Mouse (Mus musculus): ENCODE measurements around the gene Gdpd5. TPM values are rescaled to one million over a fixed set of nuclear protein-coding genes. Genes with fewer than 3 reads are reported as not detected.
A peak's percentile ranks its signal among the peaks of the same experiment; 100 is the strongest.

Gene Gdpd5
- total and polyA plus RNA-seq, 2 experiments from 2014 or later = 28.9 to 35.9 TPM

GRCm38 (mm10) chr7:99465811-99466210 is 84.6 kb downstream of the Gdpd5 start, which contains the start of gene Klhl35:
Gene Klhl35, plus strand, starts transcription at chr7:99466004.
- Histone ChIP-seq H3K4me3 (ENCODE audit: low read depth, low read length) (no peak within 1 kb of the TSS), H3K27ac (ENCODE audit: low read depth) (no peak within 1 kb of the TSS), H3K4me2 (ENCODE audit: low read depth, low read length) (peak within 1 kb of the TSS; percentile 2; the same call in 1 of the 2 replicates), H3K4me1 (ENCODE audit: control insufficient read depth, insufficient read depth) (peaks cover 11% of the 10 kb centered on the region), H3K27me3 (ENCODE audit: control insufficient read depth, insufficient read depth, low read length) (no peaks in the 10 kb centered on the region), H3K9me3 (replicated peaks; ENCODE audit: control insufficient read depth, low read length) (no peaks in the 10 kb centered on the region), H3K36me3 (replicated peaks; ENCODE audit: control insufficient read depth, insufficient read depth, low read length) (peaks cover 10% of the 10 kb centered on the region), H3K9ac (replicated peaks; ENCODE audit: low read depth, low read length) (no peak within 1 kb of the TSS)
- TF ChIP-seq CTCF (IDR thresholded peaks at IDR 0.05; ENCODE audit: low read depth) (no peak), EP300 (IDR thresholded peaks at IDR 0.05; ENCODE audit: low read depth) (no peak)
- WGBS = 20% methylated on average over 8 of the region's 8 CpGs
- DNase-seq (ENCODE audit: low spot score) (no peak), ATAC-seq (ENCODE audit: insufficient read depth, low read depth) (no peak)

GRCm38 (mm10) chr7:99467916-99468282 is 86.7 kb downstream of the Gdpd5 start:
- H3K4me1 ChIP-seq (ENCODE audit: control insufficient read depth, insufficient read depth) = peaks cover 11% of the 10 kb centered on the region
- H3K27ac ChIP-seq (ENCODE audit: low read depth) = peak overlapping the region; percentile 90
- TF ChIP-seq EP300 (IDR thresholded peaks at IDR 0.05; ENCODE audit: low read depth) (peak; percentile 69; the same call in 1 of the 2 replicates), CTCF (IDR thresholded peaks at IDR 0.05; ENCODE audit: low read depth) (no peak)

GRCm38 (mm10) chr7:99468283-99469132 is 87.3 kb downstream of the Gdpd5 start:
- H3K4me1 ChIP-seq (ENCODE audit: control insufficient read depth, insufficient read depth) = peaks cover 11% of the 10 kb centered on the region
- ATAC-seq (ENCODE audit: insufficient read depth, low read depth) (peak; percentile 80), DNase-seq (ENCODE audit: low spot score) (peak; percentile 88)

More at GRCm38 (mm10) chr7:99467916-99468282, 86.7 kb downstream of the Gdpd5 start:
- peak overlapping the region; percentile 55 for H3K4me3 ChIP-seq (ENCODE audit: low read depth, low read length)
- DNase-seq (ENCODE audit: low spot score) (peak; percentile 35), ATAC-seq (ENCODE audit: insufficient read depth, low read depth) (peak; percentile 37)
- no peaks in the 10 kb centered on the region for H3K27me3 ChIP-seq (ENCODE audit: control insufficient read depth, insufficient read depth, low read length)
- peak overlapping the region; percentile 69 for H3K9ac ChIP-seq (replicated peaks; ENCODE audit: low read depth, low read length)
- H3K4me2 ChIP-seq (ENCODE audit: low read depth, low read length) = peak overlapping the region; percentile 83
- 0 out of 2 replicates have a peak, but pooled peaks cover 3% of the 10 kb centered on the region for H3K36me3 ChIP-seq (replicated peaks; ENCODE audit: control insufficient read depth, insufficient read depth, low read length)
- 20% methylated on average over 11 of the region's 11 CpGs for WGBS
- no peaks in the 10 kb centered on the region for H3K9me3 ChIP-seq (replicated peaks; ENCODE audit: control insufficient read depth, low read length)

GRCm38 (mm10) chr7:99469680-99470405 is 88.6 kb downstream of the Gdpd5 start:
- H3K9me3 ChIP-seq (replicated peaks; ENCODE audit: control insufficient read depth, low read length) = no peaks in the 10 kb centered on the region
- TF ChIP-seq CTCF (IDR thresholded peaks at IDR 0.05; ENCODE audit: low read depth) (no peak), EP300 (IDR thresholded peaks at IDR 0.05; ENCODE audit: low read depth) (no peak)
- no peaks in the 10 kb centered on the region for H3K27me3 ChIP-seq (ENCODE audit: control insufficient read depth, insufficient read depth, low read length)
- 0 out of 2 replicates have a peak, but pooled peaks cover 18% of the 10 kb centered on the region for H3K36me3 ChIP-seq (replicated peaks; ENCODE audit: control insufficient read depth, insufficient read depth, low read length)
- H3K4me2 ChIP-seq (ENCODE audit: low read depth, low read length) = no peak overlapping the region
- no peak for ATAC-seq (ENCODE audit: insufficient read depth, low read depth)
- 0 out of 2 replicates have a peak overlapping the region, but pooled peaks have one; percentile 30 for H3K27ac ChIP-seq (ENCODE audit: low read depth)
- H3K4me1 ChIP-seq (ENCODE audit: control insufficient read depth, insufficient read depth) = peaks cover 11% of the 10 kb centered on the region
- no peak overlapping the region for H3K4me3 ChIP-seq (ENCODE audit: low read depth, low read length)
- H3K9ac ChIP-seq (replicated peaks; ENCODE audit: low read depth, low read length) = no peak overlapping the region
- DNase-seq (ENCODE audit: low spot score) = no peak
- WGBS = 81% methylated on average over 17 of the region's 17 CpGs

More at GRCm38 (mm10) chr7:99468283-99469132, 87.3 kb downstream of the Gdpd5 start:
- WGBS = 1% methylated on average over 113 of the region's 145 CpGs
- Histone ChIP-seq H3K27me3 (ENCODE audit: control insufficient read depth, insufficient read depth, low read length) (no peaks in the 10 kb centered on the region), H3K9ac (replicated peaks; ENCODE audit: low read depth, low read length) (peak overlapping the region; percentile 69), H3K9me3 (replicated peaks; ENCODE audit: control insufficient read depth, low read length) (no peaks in the 10 kb centered on the region), H3K4me3 (ENCODE audit: low read depth, low read length) (peak overlapping the region; percentile 55), H3K4me2 (ENCODE audit: low read depth, low read length) (peak overlapping the region; percentile 83), H3K27ac (ENCODE audit: low read depth) (peak overlapping the region; percentile 90), H3K36me3 (replicated peaks; ENCODE audit: control insufficient read depth, insufficient read depth, low read length) (0 out of 2 replicates have a peak, but pooled peaks cover 9% of the 10 kb centered on the region)
- peak; percentile 51 for TF ChIP-seq CTCF (IDR thresholded peaks at IDR 0.05; ENCODE audit: low read depth)
- no peak; the same call in 1 of the 2 replicates for TF ChIP-seq EP300 (IDR thresholded peaks at IDR 0.05; ENCODE audit: low read depth)

- TF ChIP-seq CTCF (IDR thresholded peaks at IDR 0.05; ENCODE audit: low read depth) (0 out of 2 replicates have a peak, but pooled peaks have one; percentile 0), EP300 (IDR thresholded peaks at IDR 0.05; ENCODE audit: low read depth) (no peak)
- WGBS = 64% methylated on average over 18 of the region's 18 CpGs
- ATAC-seq (ENCODE audit: insufficient read depth, low read depth) = no peak
- H3K9ac ChIP-seq (replicated peaks; ENCODE audit: low read depth, low read length) = no peak overlapping the region
- 0 out of 2 replicates have a peak, but pooled peaks cover 24% of the 10 kb centered on the region for H3K36me3 ChIP-seq (replicated peaks; ENCODE audit: control insufficient read depth, insufficient read depth, low read length)
- no peaks in the 10 kb centered on the region for H3K9me3 ChIP-seq (replicated peaks; ENCODE audit: control insufficient read depth, low read length)
- no peak overlapping the region for H3K4me2 ChIP-seq (ENCODE audit: low read depth, low read length)
- H3K27ac ChIP-seq (ENCODE audit: low read depth) = no peak overlapping the region
- no peaks in the 10 kb centered on the region for H3K4me1 ChIP-seq (ENCODE audit: control insufficient read depth, insufficient read depth)
- no peak for DNase-seq (ENCODE audit: low spot score)
- H3K4me3 ChIP-seq (ENCODE audit: low read depth, low read length) = no peak overlapping the region
- H3K27me3 ChIP-seq (ENCODE audit: control insufficient read depth, insufficient read depth, low read length) = no peaks in the 10 kb centered on the region
Observed at GRCm38 (mm10) chr7:99471578-99471977, 90.4 kb downstream of the Gdpd5 start.
